Mouse (Mus musculus): Measurements from ENCODE around the gene Cadps2.

GRCm38 (mm10) chr6:23634016-23634415 lies 205.2 kb downstream of the Cadps2 start:
- TF ChIP-seq CTCF (IDR thresholded peaks at IDR 0.05; ENCODE audit: low read depth, low read length) (no peak), POLR2A (IDR thresholded peaks at IDR 0.05; ENCODE audit: insufficient read depth, low read length) (no peak)
